Mouse (Mus musculus) liver, embryonic 15.5 days (tissue): ENCODE data around the gene Spaca3. TPM values are rescaled to one million over a fixed set of nuclear protein-coding genes. Genes with fewer than 3 reads are reported as not detected.

Experiments used
- ATAC-seq: fragments of 200-750 bp; cut with Nextera tagmentation; 2 replicates; pipeline ENCODE4 v1.8.0; 2017; ENCODE audit warnings: moderate number of reproducible peaks, mild to moderate bottlenecking, moderate library complexity; ENCODE audit not compliant: insufficient read depth
- H3K27ac ChIP-seq: fragments of 300-500 bp; sonication (generic); replicated peaks from 2 replicates; pipeline ENCODE4 v1.5.1; 2015; ENCODE audit warnings: mild to moderate bottlenecking, inconsistent platforms
- H3K27me3 ChIP-seq: fragments of 300-500 bp; sonication (generic); 2 replicates; pipeline ENCODE4 v1.6.1; 2015; ENCODE audit warnings: mild to moderate bottlenecking, inconsistent platforms
- H3K36me3 ChIP-seq: fragments of 300-500 bp; sonication (generic); replicated peaks from 2 replicates; pipeline ENCODE4 v1.6.1; 2015; ENCODE audit warnings: moderate library complexity, mild to moderate bottlenecking, inconsistent platforms
- H3K4me1 ChIP-seq: fragments of 300-500 bp; sonication (generic); replicated peaks from 2 replicates; pipeline ENCODE4 v1.6.1; 2015; ENCODE audit warnings: inconsistent platforms
- H3K4me2 ChIP-seq: fragments of 300-500 bp; sonication (generic); 2 replicates; pipeline ENCODE4 v1.6.1; 2015; ENCODE audit warnings: moderate library complexity, mild to moderate bottlenecking, inconsistent platforms
- H3K4me3 ChIP-seq: fragments of 300-500 bp; sonication (generic); replicated peaks from 2 replicates; pipeline ENCODE4 v1.5.1; 2015; ENCODE audit warnings: mild to moderate bottlenecking, inconsistent platforms
- H3K9ac ChIP-seq: fragments of 300-500 bp; sonication (generic); 2 replicates; pipeline ENCODE4 v1.6.1; 2015; ENCODE audit warnings: moderate library complexity, mild to moderate bottlenecking, inconsistent platforms
- H3K9me3 ChIP-seq: fragments of 300-500 bp; sonication (generic); replicated peaks from 2 replicates; pipeline ENCODE4 v1.6.1; 2016; ENCODE audit warnings: inconsistent platforms
- WGBS: fragments of 180-500 bp; shearing (Covaris S2); methylation state at CpG from one replicate; pipeline ENCODE4 v1.1.7; 2015; ENCODE audit warnings: mixed read lengths; ENCODE audit not compliant: insufficient replicate concordance; 5-methylcytosine and 5-hydroxymethylcytosine counted together
- polyA plus RNA-seq: library from polyadenylated mRNA; unstranded; fragments of >200 nt; fragmentation: Nextera tagmentation; extraction: Ambion mirVana; gene quantifications from 2 replicates; pipeline ENCODE4 v1.2.1, GENCODE M21; 2015

Gene Spaca3
- polyA plus RNA-seq, 1 experiment from 2014 or later = not detected

- H3K27ac ChIP-seq = no peak overlapping the region
- no peak overlapping the region for H3K4me2 ChIP-seq
- no peak overlapping the region for H3K9ac ChIP-seq
- no peaks in the 10 kb centered on the region for H3K9me3 ChIP-seq
- no peaks in the 10 kb centered on the region for H3K4me1 ChIP-seq
- H3K27me3 ChIP-seq = peaks cover 10% of the 10 kb centered on the region
- H3K4me3 ChIP-seq = no peak overlapping the region
- ATAC-seq = no peak
- H3K36me3 ChIP-seq = no peaks in the 10 kb centered on the region
- WGBS = 72% methylated on average over 3 of the region's 3 CpGs
Measured at GRCm38 (mm10) chr11:80895853-80896252, 37.7 kb downstream of the Spaca3 start.

GRCm38 (mm10) chr11:80900555-80900954 lies 42.4 kb downstream of the Spaca3 start:
- Histone ChIP-seq H3K27me3 (no peaks in the 10 kb centered on the region), H3K9me3 (no peaks in the 10 kb centered on the region), H3K9ac (no peak overlapping the region), H3K36me3 (no peaks in the 10 kb centered on the region), H3K4me1 (no peaks in the 10 kb centered on the region; the same call in 1 of the 2 replicates), H3K4me2 (no peak overlapping the region), H3K27ac (no peak overlapping the region), H3K4me3 (no peak overlapping the region)
- ATAC-seq = no peak
- WGBS = 59% methylated on average over 4 of the region's 4 CpGs

- Histone ChIP-seq H3K4me1 (no peaks in the 10 kb centered on the region; the same call in 1 of the 2 replicates), H3K36me3 (no peaks in the 10 kb centered on the region), H3K27me3 (no peaks in the 10 kb centered on the region), H3K9me3 (no peaks in the 10 kb centered on the region), H3K4me2 (no peak overlapping the region), H3K27ac (no peak overlapping the region), H3K4me3 (no peak overlapping the region), H3K9ac (no peak overlapping the region)
- WGBS = 47% methylated on average over 7 of the region's 7 CpGs
- ATAC-seq = no peak
Measured at GRCm38 (mm10) chr11:80902664-80903063, 44.5 kb downstream of the Spaca3 start.

GRCm38 (mm10) chr11:80903426-80903825 lies 45.3 kb downstream of the Spaca3 start:
- no peak overlapping the region for H3K4me2 ChIP-seq
- H3K9ac ChIP-seq = no peak overlapping the region
- 75% methylated on average over 10 of the region's 10 CpGs for WGBS
- H3K4me1 ChIP-seq = no peaks in the 10 kb centered on the region; the same call in 1 of the 2 replicates
- no peak overlapping the region for H3K4me3 ChIP-seq
- H3K27ac ChIP-seq = no peak overlapping the region
- H3K27me3 ChIP-seq = no peaks in the 10 kb centered on the region
- no peaks in the 10 kb centered on the region for H3K36me3 ChIP-seq
- H3K9me3 ChIP-seq = no peaks in the 10 kb centered on the region
- ATAC-seq = no peak

- no peak overlapping the region for H3K9ac ChIP-seq
- no peak for ATAC-seq
Measured at GRCm38 (mm10) chr11:80904559-80904958, 46.4 kb downstream of the Spaca3 start.

GRCm38 (mm10) chr11:80906456-80906855 lies 48.3 kb downstream of the Spaca3 start:
- no peak for ATAC-seq
- no peaks in the 10 kb centered on the region for H3K27me3 ChIP-seq
- no peaks in the 10 kb centered on the region for H3K36me3 ChIP-seq
- 28% methylated on average over 4 of the region's 4 CpGs for WGBS
- H3K4me2 ChIP-seq = no peak overlapping the region
- no peaks in the 10 kb centered on the region for H3K9me3 ChIP-seq
- no peak overlapping the region for H3K9ac ChIP-seq
- H3K4me3 ChIP-seq = no peak overlapping the region
- H3K4me1 ChIP-seq = no peaks in the 10 kb centered on the region; the same call in 1 of the 2 replicates
- H3K27ac ChIP-seq = no peak overlapping the region

More at GRCm38 (mm10) chr11:80904559-80904958, 46.4 kb downstream of the Spaca3 start:
- Histone ChIP-seq H3K9me3 (no peaks in the 10 kb centered on the region), H3K4me3 (no peak overlapping the region), H3K4me1 (no peaks in the 10 kb centered on the region; the same call in 1 of the 2 replicates), H3K36me3 (no peaks in the 10 kb centered on the region), H3K27me3 (no peaks in the 10 kb centered on the region), H3K27ac (no peak overlapping the region), H3K4me2 (no peak overlapping the region)
- 74% methylated on average over 2 of the region's 2 CpGs for WGBS

GRCm38 (mm10) chr11:80907820-80908219 lies 49.7 kb downstream of the Spaca3 start:
- Histone ChIP-seq H3K4me2 (no peak overlapping the region), H3K36me3 (no peaks in the 10 kb centered on the region), H3K9ac (no peak overlapping the region), H3K27me3 (no peaks in the 10 kb centered on the region), H3K9me3 (no peaks in the 10 kb centered on the region), H3K4me3 (no peak overlapping the region), H3K27ac (no peak overlapping the region), H3K4me1 (no peaks in the 10 kb centered on the region; the same call in 1 of the 2 replicates)
- no peak for ATAC-seq
- WGBS = 68% methylated on average over 6 of the region's 6 CpGs

GRCm38 (mm10) chr11:80912721-80913120 lies 54.6 kb downstream of the Spaca3 start:
- no peak overlapping the region for H3K9ac ChIP-seq
- H3K27me3 ChIP-seq = no peaks in the 10 kb centered on the region
- H3K9me3 ChIP-seq = no peaks in the 10 kb centered on the region
- no peaks in the 10 kb centered on the region for H3K36me3 ChIP-seq
- no peak overlapping the region for H3K4me2 ChIP-seq
- H3K4me3 ChIP-seq = no peak overlapping the region
- no peak overlapping the region for H3K27ac ChIP-seq
- 59% methylated on average over 5 of the region's 5 CpGs for WGBS
- no peaks in the 10 kb centered on the region for H3K4me1 ChIP-seq
- no peak for ATAC-seq

GRCm38 (mm10) chr11:80913408-80914024 lies 55.4 kb downstream of the Spaca3 start:
- H3K27ac ChIP-seq = no peak overlapping the region
- H3K4me2 ChIP-seq = no peak overlapping the region
- no peaks in the 10 kb centered on the region for H3K27me3 ChIP-seq
- no peak overlapping the region for H3K4me3 ChIP-seq
- no peaks in the 10 kb centered on the region for H3K9me3 ChIP-seq
- WGBS = 35% methylated on average over 4 of the region's 4 CpGs
- no peak for ATAC-seq
- no peak overlapping the region for H3K9ac ChIP-seq
- H3K36me3 ChIP-seq = no peaks in the 10 kb centered on the region
- no peaks in the 10 kb centered on the region for H3K4me1 ChIP-seq

Other genes with a start within 250 kb of the Spaca3 start
- gene Myo1d, start 78.3 kb upstream of the Spaca3 start, polyA plus RNA-seq = 8.6 and 9.0 TPM in 2 replicates
- gene Tmem98, start 48.2 kb upstream of the Spaca3 start, polyA plus RNA-seq = 8.3 and 9.1 TPM in 2 replicates